8 mouse cellular contexts compared by ENCODE assay signal in the genomic region with DNA sequence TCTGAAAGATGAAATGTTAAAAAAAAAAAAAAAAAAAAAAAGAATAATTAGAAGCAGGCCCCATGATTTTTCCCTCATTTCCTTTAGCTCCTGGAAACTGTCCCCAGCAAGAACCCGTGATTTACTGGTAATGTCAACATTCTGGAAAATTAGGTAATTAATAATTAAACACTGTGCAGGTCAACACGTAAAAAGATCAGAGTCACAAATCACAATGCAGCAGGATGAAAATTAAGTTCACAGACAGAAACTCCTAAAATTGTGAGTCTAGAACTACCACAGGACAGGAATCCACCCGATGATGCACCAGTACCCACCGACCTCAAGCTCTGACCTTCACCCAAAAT. TPM values are rescaled to one million over a fixed set of nuclear protein-coding genes. Genes with fewer than 3 reads are reported as not detected.
DNase-seq lines count a peak whose midpoint lies in the region; ATAC-seq lines count a peak whose summit lies in the region.

No protein-coding gene starts in this region.

- peaks cover 32% of the 10 kb centered on the region for H3K27me3 ChIP-seq in megakaryocyte, embryonic 14.5 days (replicated peaks)
- no peaks in the 10 kb centered on the region for H3K27me3 ChIP-seq in limb, embryonic 13.5 days
- H3K27me3 ChIP-seq in stomach, embryonic 15.5 days (replicated peaks): no peaks in the 10 kb centered on the region

- peak overlapping the region; percentile 94 for H3K4me3 ChIP-seq in megakaryocyte, embryonic 14.5 days (replicated peaks)
- H3K4me3 ChIP-seq in limb, embryonic 13.5 days: peak overlapping the region; percentile 87
- peak overlapping the region; percentile 97 for H3K4me3 ChIP-seq in stomach, embryonic 15.5 days (replicated peaks)

- peak overlapping the region; percentile 97 for H3K9ac ChIP-seq in limb, embryonic 13.5 days
- peak overlapping the region; percentile 82; the same call in 1 of the 2 replicates for H3K9ac ChIP-seq in stomach, embryonic 15.5 days

- WGBS in limb, embryonic 13.5 days: 2% methylated on average over 4 of the region's 4 CpGs
- WGBS in stomach, embryonic 15.5 days: 0% methylated on average over 4 of the region's 4 CpGs

- H3K27ac ChIP-seq in limb, embryonic 13.5 days: no peak overlapping the region
- H3K27ac ChIP-seq in stomach, embryonic 15.5 days: peak overlapping the region; percentile 96; the same call in 1 of the 2 replicates

- ATAC-seq in megakaryocyte, adult 5-6 weeks (ENCODE audit: poor library complexity, severe bottlenecking): no peak
- ATAC-seq in limb, embryonic 13.5 days (ENCODE audit: low FRiP score, low read depth): no peak
- no peak for ATAC-seq in stomach, embryonic 15.5 days (ENCODE audit: insufficient read depth, low FRiP score, low read depth)

- H3K36me3 ChIP-seq in megakaryocyte, embryonic 14.5 days (replicated peaks; ENCODE audit: low read length): no peaks in the 10 kb centered on the region
- no peaks in the 10 kb centered on the region for H3K36me3 ChIP-seq in limb, embryonic 13.5 days
- H3K36me3 ChIP-seq in stomach, embryonic 15.5 days: no peaks in the 10 kb centered on the region

- no peaks in the 10 kb centered on the region for H3K9me3 ChIP-seq in megakaryocyte, embryonic 14.5 days
- H3K9me3 ChIP-seq in limb, embryonic 13.5 days: no peaks in the 10 kb centered on the region
- H3K9me3 ChIP-seq in stomach, embryonic 15.5 days: no peaks in the 10 kb centered on the region

- peak overlapping the region; percentile 78 for H3K4me2 ChIP-seq in limb, embryonic 13.5 days (replicated peaks)
- H3K4me2 ChIP-seq in stomach, embryonic 15.5 days: peak overlapping the region; percentile 88

- DNase-seq in adrenal gland, postnatal 10 days: peak; percentile 49
- no peak for DNase-seq in adrenal gland, adult (ENCODE audit: inconsistent age in 2 of 2, low spot score in 1 of 2)
- DNase-seq in thymus, postnatal 36 days: no peak
- no peak for DNase-seq in spleen, postnatal 36 days (ENCODE audit: low spot score in 2 of 2)

- H3K4me1 ChIP-seq in megakaryocyte, embryonic 14.5 days: peaks cover 44% of the 10 kb centered on the region
- H3K4me1 ChIP-seq in limb, embryonic 13.5 days: peaks cover 36% of the 10 kb centered on the region
- H3K4me1 ChIP-seq in stomach, embryonic 15.5 days: peaks cover 16% of the 10 kb centered on the region

RNA-seq across cellular contexts. Expression of a gene that starts 2.5 kb away (rescaled TPM):
- total RNA-seq in adrenal gland, postnatal 10 days (2021): 100 to 1,000 TPM; 104 to 112 TPM
- polyA plus RNA-seq in megakaryocyte, embryonic 14.5 days (2012; ENCODE audit: insufficient read depth, low replicate concordance): 0.16 and 2.4 TPM in 2 replicates
- total RNA-seq in megakaryocyte, adult 5-6 weeks (2015): 0.78 and 1.9 TPM in 2 replicates
- 1.1 and 5.7 TPM in 2 replicates for total RNA-seq in megakaryocyte, adult 5-6 weeks (2017)
- polyA plus RNA-seq in limb, embryonic 13.5 days (2015; fragmentation: Nextera tagmentation; extraction: Ambion mirVana): 11.5 and 12.3 TPM in 2 replicates
- polyA plus RNA-seq in stomach, embryonic 15.5 days (2015; fragmentation: Nextera tagmentation; extraction: Ambion mirVana): 12.5 and 14.0 TPM in 2 replicates

RNA-seq across cellular contexts. Expression of a gene that starts 11.9 kb away (rescaled TPM):
- total RNA-seq in adrenal gland, postnatal 10 days (2021): 1 to 10 TPM; 3.9 to 4.1 TPM
- polyA plus RNA-seq in megakaryocyte, embryonic 14.5 days (2012; ENCODE audit: insufficient read depth, low replicate concordance): not detected in 2 replicates
- total RNA-seq in megakaryocyte, adult 5-6 weeks (2015): not detected in 2 replicates
- total RNA-seq in megakaryocyte, adult 5-6 weeks (2017): not detected in 2 replicates
- polyA plus RNA-seq in limb, embryonic 13.5 days (2015; fragmentation: Nextera tagmentation; extraction: Ambion mirVana): 8.3 and 8.8 TPM in 2 replicates
- polyA plus RNA-seq in stomach, embryonic 15.5 days (2015; fragmentation: Nextera tagmentation; extraction: Ambion mirVana): 3.6 and 4.9 TPM in 2 replicates
